Mouse (Mus musculus) stomach, embryonic 14.5 days (tissue): ENCODE data around the gene Cmtr2. TPM values are rescaled to one million over a fixed set of nuclear protein-coding genes. Genes with fewer than 3 reads are reported as not detected.

Experiments
- ATAC-seq: fragments of 200-750 bp; cut with Nextera tagmentation; 2 replicates; pipeline ENCODE4 v1.8.0; 2017; ENCODE audit warnings: low read depth, moderate TSS enrichment; ENCODE audit not compliant: insufficient number of reproducible peaks, insufficient read depth, low FRiP score
- H3K27ac ChIP-seq: fragments of 300-500 bp; sonication (generic); 2 replicates; pipeline ENCODE4 v1.5.1; 2014; ENCODE audit warnings: mild to moderate bottlenecking, low read length, moderate library complexity, mixed read lengths
- H3K27me3 ChIP-seq: fragments of 300-500 bp; sonication (generic); 2 replicates; pipeline ENCODE4 v1.6.1; 2014; ENCODE audit warnings: low read length, control low read depth, mixed read lengths; ENCODE audit not compliant: control insufficient read depth, insufficient read depth
- H3K36me3 ChIP-seq: fragments of 300-500 bp; sonication (generic); 2 replicates; pipeline ENCODE4 v1.6.1; 2014; ENCODE audit warnings: mild to moderate bottlenecking, control low read depth, low read length, moderate library complexity, mixed read lengths; ENCODE audit not compliant: control insufficient read depth, insufficient read depth
- H3K4me1 ChIP-seq: fragments of 300-500 bp; sonication (generic); 2 replicates; pipeline ENCODE4 v1.6.1; 2014; ENCODE audit warnings: low read length, control low read depth, mixed read lengths; ENCODE audit not compliant: control insufficient read depth, insufficient read depth
- H3K4me2 ChIP-seq: fragments of 300-500 bp; sonication (generic); replicated peaks from 2 replicates; pipeline ENCODE4 v1.6.1; 2014; ENCODE audit warnings: low read depth, low read length, control low read depth
- H3K4me3 ChIP-seq: fragments of 300-500 bp; sonication (generic); 2 replicates; pipeline ENCODE4 v1.5.1; 2014; ENCODE audit warnings: low read depth, low read length, control low read depth
- H3K9ac ChIP-seq: fragments of 300-500 bp; sonication (generic); replicated peaks from 2 replicates; pipeline ENCODE4 v1.6.1; 2014; ENCODE audit warnings: low read depth, mild to moderate bottlenecking, control low read depth, low read length, moderate library complexity, mixed read lengths
- H3K9me3 ChIP-seq: fragments of 300-500 bp; sonication (generic); 2 replicates; pipeline ENCODE4 v1.6.1; 2016; ENCODE audit warnings: low read depth, low read length, control low read depth; ENCODE audit not compliant: control insufficient read depth
- WGBS: fragments of 180-500 bp; shearing (Covaris S2); extraction: QIAGEN DNeasy Blood & Tissue Kit; methylation state at CpG from one replicate; pipeline ENCODE4 v1.1.7; 2014; 5-methylcytosine and 5-hydroxymethylcytosine counted together
- polyA plus RNA-seq: library from polyadenylated mRNA; unstranded; fragments of >200 nt; fragmentation: Nextera tagmentation; extraction: Ambion mirVana; gene quantifications from 2 replicates; pipeline ENCODE4 v1.2.1, GENCODE M21; 2014

Gene Cmtr2
- polyA plus RNA-seq, 1 experiment from 2014 or later, result 7.2 TPM

DNA sequence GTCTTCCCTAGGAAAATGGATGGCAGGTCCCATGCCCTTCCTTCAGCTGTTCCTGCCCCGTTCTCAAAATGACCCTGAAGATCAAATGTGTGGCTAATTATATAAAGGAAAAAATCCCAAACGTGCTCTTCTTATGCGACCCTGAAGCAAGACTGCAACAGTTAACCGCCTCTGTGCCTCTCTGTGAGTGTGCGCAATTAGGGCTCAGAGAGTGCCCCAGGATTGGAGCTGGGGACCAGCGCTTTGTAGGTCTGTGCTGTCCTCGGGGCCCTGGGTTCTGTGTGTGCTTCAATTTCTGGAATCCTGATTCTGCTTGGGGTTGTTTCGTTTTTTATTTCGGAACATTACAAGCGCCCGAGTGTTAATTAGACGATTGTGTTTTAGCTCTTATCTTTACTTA, 51.8 kb downstream of the Cmtr2 start:
- WGBS, result 12% methylated on average over 12 of the region's 12 CpGs
- ATAC-seq, result no peak

DNA sequence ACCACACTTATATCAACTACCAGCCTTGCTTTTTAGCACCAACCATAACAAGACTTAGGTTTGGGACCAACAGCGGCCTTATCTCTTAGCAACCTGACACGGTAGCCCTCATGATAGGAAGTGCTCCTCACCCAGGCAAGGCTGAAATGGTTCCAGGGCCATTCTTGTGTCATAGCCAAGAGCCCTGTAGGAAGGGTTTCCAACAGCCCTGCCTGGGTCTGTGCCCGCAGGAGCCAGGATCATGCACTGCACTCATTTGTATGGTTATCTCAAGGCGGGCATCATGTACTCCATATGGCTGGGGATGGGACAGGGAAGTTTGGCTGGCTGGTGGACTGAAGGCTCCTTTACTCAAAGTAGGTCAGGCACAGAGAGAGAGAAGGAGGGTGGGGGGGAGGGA, 55.2 kb downstream of the Cmtr2 start:
- Histone ChIP-seq H3K4me1 (no peaks in the 10 kb centered on the region), H3K27me3 (no peaks in the 10 kb centered on the region), H3K9ac (no peak overlapping the region), H3K4me2 (no peak overlapping the region), H3K9me3 (no peaks in the 10 kb centered on the region), H3K36me3 (no peaks in the 10 kb centered on the region), H3K4me3 (no peak overlapping the region), H3K27ac (no peak overlapping the region)
- WGBS, result 79% methylated on average over 4 of the region's 4 CpGs
- ATAC-seq, result no peak

More for the DNA sequence above, 51.8 kb downstream of the Cmtr2 start:
- Histone ChIP-seq H3K4me3 (peak overlapping the region; percentile 29), H3K27ac (no peak overlapping the region), H3K9ac (no peak overlapping the region), H3K36me3 (no peaks in the 10 kb centered on the region), H3K9me3 (no peaks in the 10 kb centered on the region), H3K4me1 (no peaks in the 10 kb centered on the region), H3K4me2 (peak overlapping the region; percentile 67), H3K27me3 (no peaks in the 10 kb centered on the region)

DNA sequence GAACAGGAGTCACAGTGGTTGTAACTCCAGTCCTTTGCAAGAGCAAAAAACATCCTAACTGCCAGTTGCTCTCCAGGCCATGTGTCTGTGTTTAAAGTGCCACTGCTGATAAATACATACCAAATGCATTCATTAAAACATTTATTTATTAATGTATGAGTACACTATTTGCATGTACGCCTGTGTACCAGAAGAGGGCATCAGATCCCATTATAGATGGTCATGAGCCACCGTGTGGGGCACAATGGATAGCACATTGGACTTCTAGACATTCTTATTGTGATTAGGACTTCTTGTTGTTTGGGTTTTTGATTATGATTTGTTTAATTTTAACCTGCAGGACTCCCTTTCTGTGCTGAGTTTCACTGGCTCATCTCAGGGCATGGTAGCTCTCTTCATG, 57.9 kb downstream of the Cmtr2 start:
- H3K9me3 ChIP-seq, result no peaks in the 10 kb centered on the region
- no peak for ATAC-seq
- H3K27ac ChIP-seq, result no peak overlapping the region
- 62% methylated on average over 2 of the region's 2 CpGs for WGBS
- H3K4me1 ChIP-seq, result no peaks in the 10 kb centered on the region
- no peak overlapping the region for H3K4me3 ChIP-seq
- H3K27me3 ChIP-seq, result no peaks in the 10 kb centered on the region
- no peaks in the 10 kb centered on the region for H3K36me3 ChIP-seq
- H3K9ac ChIP-seq, result no peak overlapping the region
- H3K4me2 ChIP-seq, result no peak overlapping the region

Other genes with a start within 250 kb of the Cmtr2 start
- not detected in 2 replicates for gene Tat, start 225.2 kb upstream of the Cmtr2 start, polyA plus RNA-seq
- 0.63 and 0.74 TPM in 2 replicates for gene Chst4, start 175.9 kb upstream of the Cmtr2 start, polyA plus RNA-seq
- 9.1 and 9.3 TPM in 2 replicates for gene Zfp612, start 135.9 kb upstream of the Cmtr2 start, polyA plus RNA-seq
- gene Gm21964, start 114.5 kb upstream of the Cmtr2 start, polyA plus RNA-seq, result not detected in 2 replicates
- gene Gm17720, start 112.9 kb upstream of the Cmtr2 start, polyA plus RNA-seq, result not detected in 2 replicates
- not detected in 2 replicates for gene Calb2, start 47.5 kb upstream of the Cmtr2 start, polyA plus RNA-seq
- gene Hydin, start 51.3 kb downstream of the Cmtr2 start, polyA plus RNA-seq, result 0.38 and 0.51 TPM in 2 replicates